Mouse (Mus musculus): ENCODE measurements around the gene Mdh1.
"Not testable (repeated sequence)": the region's sequence is repeated elsewhere in the genome, so short reads cannot be mapped to it uniquely, and the experiment has no call there.

Gene Mdh1

DNA sequence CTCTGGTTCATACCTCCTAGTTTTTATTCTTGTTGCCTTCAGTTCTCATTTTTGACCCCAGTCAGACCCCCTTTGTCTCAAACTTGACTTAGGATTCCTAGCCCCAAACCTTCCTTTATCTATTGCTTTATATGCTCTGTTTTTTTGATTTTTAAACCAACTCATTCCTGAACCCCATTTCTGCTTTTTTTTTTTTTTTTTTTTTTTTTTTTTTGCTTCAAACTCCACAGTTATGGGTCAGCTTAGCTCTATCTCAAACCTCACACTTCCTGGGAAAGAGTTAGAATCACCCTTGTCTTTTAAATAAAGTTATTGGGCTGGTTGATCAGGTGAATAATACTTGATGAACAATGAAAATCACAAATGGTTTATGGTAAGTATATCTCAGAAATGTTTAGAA is 24.6 kb downstream of the Mdh1 start:
- in situ Hi-C loops (cut with MboI, MseI): no loop called here

DNA sequence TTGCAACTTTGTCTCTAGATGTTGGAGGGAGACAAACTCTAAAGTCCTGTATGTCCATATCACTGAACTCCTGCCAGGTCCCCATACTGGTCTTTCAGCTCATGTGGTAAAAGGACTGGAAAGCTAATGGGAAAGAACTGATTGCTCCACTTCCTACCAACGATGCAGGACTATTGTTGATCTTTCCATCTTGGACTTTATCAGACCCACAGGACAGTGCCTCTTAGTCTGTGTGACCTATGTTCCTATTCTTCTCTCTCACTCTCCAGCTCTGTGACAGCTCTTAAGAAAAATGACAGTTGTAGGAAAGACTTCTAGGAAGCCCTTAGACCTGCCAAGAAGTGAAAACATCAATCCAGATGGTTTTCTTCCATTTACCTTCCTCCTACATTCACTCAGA is 25.5 kb downstream of the Mdh1 start:
- in situ Hi-C loops (cut with MboI, MseI): no loop called here

GRCm38 (mm10) chr11:21545951-21546350 is 26.2 kb downstream of the Mdh1 start:
- in situ Hi-C loops (cut with MboI, MseI): no loop called here

DNA sequence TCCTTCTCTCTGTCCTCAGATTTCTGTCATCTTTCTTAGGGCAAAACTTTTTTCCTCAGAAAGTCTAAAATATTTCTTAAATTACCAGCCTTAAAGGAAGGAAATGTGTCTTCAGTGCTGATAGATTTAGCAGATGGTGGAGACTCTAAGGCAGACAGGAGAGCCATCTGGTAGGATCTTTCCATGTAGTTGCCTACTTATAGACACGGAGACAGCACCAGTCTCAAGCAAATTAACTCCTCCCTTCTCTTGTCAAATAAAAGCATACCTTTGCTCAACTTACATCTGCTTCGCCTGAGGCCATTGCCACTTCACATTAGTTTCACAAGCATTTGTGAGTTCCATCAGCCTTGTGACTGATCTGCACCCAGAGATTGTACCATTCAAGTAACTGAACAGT is 27.1 kb downstream of the Mdh1 start:
- in situ Hi-C loops (cut with MboI, MseI): no loop called here

GRCm38 (mm10) chr11:21542731-21543130 is 29.4 kb downstream of the Mdh1 start:
- in situ Hi-C loops (cut with MboI, MseI): no loop called here

- in situ Hi-C loops (cut with MboI, MseI): no loop called here
Observed at GRCm38 (mm10) chr11:21540622-21541021, 31.5 kb downstream of the Mdh1 start.

DNA sequence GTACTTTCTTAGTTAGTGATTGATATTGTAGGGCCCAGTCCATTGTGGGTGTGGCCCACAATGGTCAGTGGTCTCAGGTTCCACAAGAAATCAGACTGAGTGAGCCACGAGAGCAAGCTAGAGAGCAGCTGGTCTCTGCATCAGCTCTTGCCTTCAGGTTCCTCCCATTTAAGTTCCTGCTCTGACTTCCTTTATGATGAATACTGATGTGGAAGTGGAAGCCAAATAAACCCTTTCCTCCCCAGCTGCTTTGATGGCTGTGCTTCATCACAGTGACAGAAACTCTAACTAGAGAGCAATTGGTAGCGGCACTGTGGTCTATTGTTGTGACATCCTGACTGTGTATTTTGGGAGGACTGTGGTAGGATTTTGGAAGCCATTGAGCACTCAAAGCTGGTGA is 32.1 kb downstream of the Mdh1 start:
- in situ Hi-C loops (cut with MboI, MseI): no loop called here

- in situ Hi-C loops (cut with MboI, MseI): not testable (repeated sequence)
Observed at GRCm38 (mm10) chr11:21530856-21531255, 41.3 kb downstream of the Mdh1 start.

GRCm38 (mm10) chr11:21528676-21529394 is 43.3 kb downstream of the Mdh1 start:
- in situ Hi-C loops (cut with MboI, MseI): loop anchor here in 1 of 2 experiments (10.0 kb wide), 1 partner anchor 1764 kb away; no protein-coding TSS in a partner anchor

- in situ Hi-C loops (cut with MboI, MseI): no loop called here
Observed at GRCm38 (mm10) chr11:21517726-21518125, 54.4 kb downstream of the Mdh1 start.

GRCm38 (mm10) chr11:21516396-21516795 is 55.8 kb downstream of the Mdh1 start:
- in situ Hi-C loops (cut with MboI, MseI): not testable (repeated sequence)

DNA sequence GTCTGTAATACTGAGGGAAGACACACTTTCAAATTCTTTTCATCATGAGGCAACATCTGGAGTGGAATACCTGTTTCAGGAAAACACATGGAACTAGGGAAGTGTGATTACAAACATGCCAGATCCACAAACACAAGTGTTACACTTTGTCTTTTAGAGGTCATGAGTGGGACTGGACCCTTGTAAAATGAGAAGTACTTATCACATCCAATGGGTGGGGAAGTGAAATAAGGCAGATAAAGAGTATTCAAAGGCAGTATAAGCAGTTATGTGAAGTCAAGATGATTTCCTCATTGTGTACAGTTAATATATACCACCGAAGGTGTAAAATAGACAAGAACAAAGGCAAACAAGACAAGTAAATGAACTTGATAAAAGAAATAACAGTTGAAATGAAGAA is 61.6 kb downstream of the Mdh1 start:
- in situ Hi-C loops (cut with MboI, MseI): not testable (repeated sequence)

GRCm38 (mm10) chr11:21508713-21509112 is 63.5 kb downstream of the Mdh1 start:
- in situ Hi-C loops (cut with MboI, MseI): not testable (repeated sequence)

DNA sequence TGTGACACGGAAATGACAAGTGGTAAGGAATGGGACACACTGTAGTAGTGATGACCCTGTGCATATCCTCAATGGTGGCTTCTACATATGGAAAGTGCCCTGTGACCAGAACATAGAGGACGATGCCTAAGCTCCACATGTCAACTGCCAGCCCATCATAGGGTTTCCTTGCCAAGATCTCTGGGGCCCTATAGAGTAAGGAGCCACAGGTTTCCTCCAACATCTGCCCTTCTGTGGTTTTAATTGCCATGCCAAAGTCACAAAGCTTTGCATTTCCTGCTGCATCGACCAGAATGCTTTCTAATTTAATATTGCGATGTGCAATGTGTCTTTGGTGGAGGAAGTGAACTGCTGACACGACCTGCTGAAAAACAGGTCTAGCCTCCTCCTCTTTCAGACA is 65.1 kb downstream of the Mdh1 start:
- in situ Hi-C loops (cut with MboI, MseI): not testable (repeated sequence)

All from T-helper 17 cell (primary cell).